Mouse (Mus musculus) MEL (cell line): Measurements from ENCODE around the gene Gm614. TPM values are rescaled to one million over a fixed set of nuclear protein-coding genes. Genes with fewer than 3 reads are reported as not detected.

Experiments used
- DNase-seq: peaks from one replicate; pipeline ENCODE4 v3.0.0; 2011; ENCODE audit warnings: low read depth, low spot score
- H3K27ac ChIP-seq: 2 replicates; pipeline ENCODE4 v1.5.1; 2012; ENCODE audit warnings: low read depth, mild to moderate bottlenecking, control low read depth, low read length, moderate library complexity; ENCODE audit not compliant: control insufficient read depth
- H3K27me3 ChIP-seq, 2 experiments: fragments of 150-350 bp in 1 of 2; sonication (generic) in 1 of 2; 2 replicates each; pipeline ENCODE4 v1.6.1; 2012; ENCODE audit warnings: low read length in 2 of 2, mild to moderate bottlenecking in 2 of 2, improper control_type of control experiment in 1 of 2, moderate library complexity in 1 of 2; ENCODE audit not compliant: insufficient read depth in 2 of 2, control insufficient read depth in 1 of 2
- H3K36me3 ChIP-seq, 2 experiments: 2 replicates each; pipeline ENCODE4 v1.6.1; 2012 to 2014; ENCODE audit warnings: low read length in 2 of 2, improper control_type of control experiment in 1 of 2, inconsistent platforms in 1 of 2, mild to moderate bottlenecking in 1 of 2; ENCODE audit not compliant: insufficient read depth in 2 of 2, control insufficient read depth in 1 of 2
- H3K4me1 ChIP-seq, 2 experiments: fragments of 150-350 bp in 1 of 2; sonication (generic) in 1 of 2; 2 replicates each; pipeline ENCODE4 v1.6.1; 2012; ENCODE audit warnings: low read length in 2 of 2, improper control_type of control experiment in 1 of 2, mild to moderate bottlenecking in 1 of 2; ENCODE audit not compliant: insufficient read depth in 2 of 2, control insufficient read depth in 1 of 2
- H3K4me3 ChIP-seq, 2 experiments: fragments of 150-350 bp in 1 of 2; sonication (generic) in 1 of 2; 2 replicates each; pipeline ENCODE4 v1.5.1; 2012; ENCODE audit warnings: low read depth in 2 of 2, low read length in 2 of 2, mild to moderate bottlenecking in 2 of 2, moderate library complexity in 2 of 2, control low read depth in 1 of 2, improper control_type of control experiment in 1 of 2; ENCODE audit not compliant: control insufficient read depth in 1 of 2, insufficient read depth in 1 of 2
- H3K79me2 ChIP-seq: 2 replicates; pipeline ENCODE4 v1.6.1; 2012; ENCODE audit warnings: mild to moderate bottlenecking, low read length, moderate library complexity; ENCODE audit not compliant: control insufficient read depth, poor library complexity, insufficient read depth
- H3K9ac ChIP-seq: 2 replicates; pipeline ENCODE4 v1.6.1; 2012; ENCODE audit warnings: low read depth, mild to moderate bottlenecking, control low read depth, low read length, moderate library complexity; ENCODE audit not compliant: control insufficient read depth, poor library complexity, severe bottlenecking
- H3K9me3 ChIP-seq: fragments of 150-350 bp; sonication (generic); replicated peaks from 2 replicates; pipeline ENCODE4 v1.6.1; 2012; ENCODE audit warnings: mild to moderate bottlenecking, low read length, improper control_type of control experiment, moderate library complexity; ENCODE audit not compliant: insufficient read depth
- CHD1 ChIP-seq: IDR thresholded peaks from 2 replicates; pipeline ENCODE4 v1.6.1; 2012; ENCODE audit warnings: low read depth, mild to moderate bottlenecking, inconsistent platforms, low read length, improper control_type of control experiment
- CTCF ChIP-seq, 3 experiments: IDR thresholded peaks in 2 of 3; conservative IDR thresholded peaks in 1 of 3; 2 replicates each; pipeline ENCODE4 v1.5.1; 2011 to 2012; ENCODE audit warnings: low read length in 3 of 3, low read depth in 2 of 3, mild to moderate bottlenecking in 2 of 3, improper control_type of control experiment in 1 of 3, inconsistent platforms in 1 of 3, mixed read lengths in 1 of 3, moderate library complexity in 1 of 3; ENCODE audit not compliant: control insufficient read depth in 1 of 3, insufficient read depth in 1 of 3, poor library complexity in 1 of 3, severe bottlenecking in 1 of 3
- E2F4 ChIP-seq: IDR thresholded peaks from 2 replicates; pipeline ENCODE4 v1.6.1; 2011; ENCODE audit warnings: low read depth, low read length, improper control_type of control experiment, borderline replicate concordance
- ELF1 ChIP-seq: IDR thresholded peaks from 2 replicates; pipeline ENCODE4 v1.6.1; 2014; ENCODE audit warnings: low read depth, mild to moderate bottlenecking, inconsistent platforms, low read length, improper control_type of control experiment, moderate library complexity
- EP300 ChIP-seq, 2 experiments: IDR thresholded peaks; 2 replicates each; pipeline ENCODE4 v1.6.1; 2011; ENCODE audit warnings: improper control_type of control experiment in 2 of 2, low read length in 2 of 2, low read depth in 1 of 2, mild to moderate bottlenecking in 1 of 2
- GATA1 ChIP-seq: IDR thresholded peaks from 2 replicates; pipeline ENCODE4 v1.6.1; 2011; ENCODE audit warnings: low read depth, low read length, improper control_type of control experiment
- KAT2A ChIP-seq: conservative IDR thresholded peaks from 2 replicates; pipeline ENCODE4 v1.6.1; 2012; ENCODE audit warnings: low read depth, low read length, improper control_type of control experiment, inconsistent platforms
- MAFK ChIP-seq: IDR thresholded peaks from 2 replicates; pipeline ENCODE4 v1.6.1; 2011; ENCODE audit warnings: low read depth, mild to moderate bottlenecking, low read length, improper control_type of control experiment, borderline replicate concordance
- MAZ ChIP-seq: IDR thresholded peaks from 2 replicates; pipeline ENCODE4 v1.6.1; 2012; ENCODE audit warnings: low read depth, mild to moderate bottlenecking, inconsistent platforms, low read length, improper control_type of control experiment
- MEF2A ChIP-seq: IDR thresholded peaks from 2 replicates; pipeline ENCODE4 v1.6.1; 2014; ENCODE audit warnings: low read depth, mild to moderate bottlenecking, inconsistent platforms, low read length, improper control_type of control experiment; ENCODE audit not compliant: poor library complexity, insufficient replicate concordance, severe bottlenecking; ENCODE audit errors: extremely low read depth
- MXI1 ChIP-seq: IDR thresholded peaks from 2 replicates; pipeline ENCODE4 v1.6.1; 2011; ENCODE audit warnings: mild to moderate bottlenecking, low read depth, low read length, improper control_type of control experiment
- MYB ChIP-seq: IDR thresholded peaks from 2 replicates; pipeline ENCODE4 v1.6.1; 2011; ENCODE audit warnings: mild to moderate bottlenecking, low read depth, low read length, improper control_type of control experiment
- MYC ChIP-seq: IDR thresholded peaks from 2 replicates; pipeline ENCODE4 v1.6.1; 2011; ENCODE audit warnings: low read depth, mild to moderate bottlenecking, low read length, improper control_type of control experiment, moderate library complexity
- NRF1 ChIP-seq: IDR thresholded peaks from 2 replicates; pipeline ENCODE4 v1.6.1; 2014; ENCODE audit warnings: low read depth, mild to moderate bottlenecking, inconsistent platforms, low read length, improper control_type of control experiment, moderate library complexity; ENCODE audit not compliant: poor library complexity, insufficient read depth, severe bottlenecking
- POLR2AphosphoS2 ChIP-seq: IDR thresholded peaks from 2 replicates; pipeline ENCODE4 v1.6.1; 2011; ENCODE audit warnings: low read length, improper control_type of control experiment
- POLR2AphosphoS5 ChIP-seq: IDR thresholded peaks from 2 replicates; pipeline ENCODE4 v1.6.1; 2012; ENCODE audit warnings: low read depth, borderline replicate concordance, mild to moderate bottlenecking, inconsistent platforms, low read length, moderate library complexity, mixed read lengths
- RAD21 ChIP-seq: IDR thresholded peaks from 2 replicates; pipeline ENCODE4 v1.6.1; 2011; ENCODE audit warnings: mild to moderate bottlenecking, low read depth, low read length, improper control_type of control experiment
- RCOR1 ChIP-seq: IDR thresholded peaks from 2 replicates; pipeline ENCODE4 v1.6.1; 2012; ENCODE audit warnings: low read depth, mild to moderate bottlenecking, inconsistent platforms, low read length, improper control_type of control experiment
- SIN3A ChIP-seq: IDR thresholded peaks from 2 replicates; pipeline ENCODE4 v1.6.1; 2012; ENCODE audit warnings: low read length, improper control_type of control experiment, inconsistent platforms
- SMC3 ChIP-seq: IDR thresholded peaks from 2 replicates; pipeline ENCODE4 v1.6.1; 2011; ENCODE audit warnings: low read depth, low read length, improper control_type of control experiment
- TAL1 ChIP-seq: IDR thresholded peaks from 2 replicates; pipeline ENCODE4 v1.6.1; 2012; ENCODE audit warnings: mild to moderate bottlenecking, inconsistent platforms, low read length, moderate library complexity, mixed read lengths
- TBP ChIP-seq: IDR thresholded peaks from 2 replicates; pipeline ENCODE4 v1.8.0; 2011; ENCODE audit warnings: low read depth, low read length, improper control_type of control experiment
- TCF12 ChIP-seq: IDR thresholded peaks from 2 replicates; pipeline ENCODE4 v1.6.1; 2014; ENCODE audit warnings: low read depth, mild to moderate bottlenecking, inconsistent platforms, low read length, improper control_type of control experiment, moderate library complexity
- UBTF ChIP-seq: IDR thresholded peaks from 2 replicates; pipeline ENCODE4 v1.6.1; 2012; ENCODE audit warnings: low read depth, mild to moderate bottlenecking, inconsistent platforms, low read length, improper control_type of control experiment, moderate library complexity, borderline replicate concordance; ENCODE audit not compliant: insufficient read depth
- USF2 ChIP-seq, 2 experiments: IDR thresholded peaks; 2 replicates each; pipeline ENCODE4 v1.6.1; 2011 to 2012; ENCODE audit warnings: improper control_type of control experiment in 2 of 2, low read length in 2 of 2, borderline replicate concordance in 1 of 2, inconsistent platforms in 1 of 2, low read depth in 1 of 2, mild to moderate bottlenecking in 1 of 2; ENCODE audit not compliant: insufficient read depth in 1 of 2
- ZC3H11A ChIP-seq: IDR thresholded peaks from 2 replicates; pipeline ENCODE4 v1.6.1; 2012; ENCODE audit warnings: low read depth, mild to moderate bottlenecking, inconsistent platforms, low read length, improper control_type of control experiment
- ZNF384 ChIP-seq: IDR thresholded peaks from 2 replicates; pipeline ENCODE4 v1.6.1; 2012; ENCODE audit warnings: low read depth, mild to moderate bottlenecking, inconsistent platforms, low read length, improper control_type of control experiment
- polyA plus RNA-seq, 2 experiments: library from polyadenylated mRNA; stranded (reverse) in 1 of 2; unstranded in 1 of 2; fragments of >175 nt in 1 of 2; fragments of >200 nt in 1 of 2; gene quantifications; 2 replicates each; pipeline versions ENCODE4 v1.2.1 to v1.2.4; 2012; ENCODE audit warnings: low replicate concordance in 2 of 2, low read depth in 1 of 2; ENCODE audit not compliant: insufficient read length in 2 of 2, insufficient read depth in 1 of 2, missing spikeins in 1 of 2
- total RNA-seq: library from RNA; depleted of rRNA; stranded (reverse); fragments of 300-350 nt; gene quantifications from 2 replicates; pipeline ENCODE4 v1.2.3, GENCODE M21; 2012

Gm614 gene
- total and polyA plus RNA-seq, 3 experiments, result not detected

DNA sequence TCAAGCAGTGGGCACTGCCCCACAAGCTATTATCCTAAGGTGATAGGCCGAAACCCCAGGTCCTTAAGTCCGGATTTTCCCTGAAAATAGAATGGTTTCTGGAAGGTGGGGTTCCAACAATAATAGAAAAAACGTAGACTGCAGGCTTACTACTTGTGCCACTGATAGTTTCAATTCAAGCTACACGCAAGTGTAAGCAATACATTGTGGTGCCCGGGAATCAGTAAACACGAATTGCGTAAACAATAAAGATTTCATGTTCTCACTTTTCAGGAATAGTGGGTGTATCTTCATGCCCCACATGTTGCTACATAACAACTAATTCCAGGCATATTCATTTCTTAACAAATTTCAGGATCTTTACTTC is 41.0 kb downstream of the Gm614 start:
- TF ChIP-seq RAD21 (no peak), RCOR1 (no peak), SMC3 (no peak), KAT2A (no peak), ZC3H11A (no peak), POLR2AphosphoS2 (no peak), MEF2A (no peak), GATA1 (no peak), MAFK (no peak), CHD1 (no peak), MYB (no peak), TAL1 (no peak), TBP (no peak), ZNF384 (no peak), CTCF (IDR thresholded peaks at IDR 0.05 in 2 of 3, conservative IDR thresholded peaks at IDR 0.05 in 1 of 3; ENCODE audit: control insufficient read depth in 1 of 3, insufficient read depth in 1 of 3, low read depth in 2 of 3, low read length in 3 of 3, poor library complexity in 1 of 3, severe bottlenecking in 1 of 3) (no peak)
- no peak overlapping the region for H3K27ac ChIP-seq

DNA sequence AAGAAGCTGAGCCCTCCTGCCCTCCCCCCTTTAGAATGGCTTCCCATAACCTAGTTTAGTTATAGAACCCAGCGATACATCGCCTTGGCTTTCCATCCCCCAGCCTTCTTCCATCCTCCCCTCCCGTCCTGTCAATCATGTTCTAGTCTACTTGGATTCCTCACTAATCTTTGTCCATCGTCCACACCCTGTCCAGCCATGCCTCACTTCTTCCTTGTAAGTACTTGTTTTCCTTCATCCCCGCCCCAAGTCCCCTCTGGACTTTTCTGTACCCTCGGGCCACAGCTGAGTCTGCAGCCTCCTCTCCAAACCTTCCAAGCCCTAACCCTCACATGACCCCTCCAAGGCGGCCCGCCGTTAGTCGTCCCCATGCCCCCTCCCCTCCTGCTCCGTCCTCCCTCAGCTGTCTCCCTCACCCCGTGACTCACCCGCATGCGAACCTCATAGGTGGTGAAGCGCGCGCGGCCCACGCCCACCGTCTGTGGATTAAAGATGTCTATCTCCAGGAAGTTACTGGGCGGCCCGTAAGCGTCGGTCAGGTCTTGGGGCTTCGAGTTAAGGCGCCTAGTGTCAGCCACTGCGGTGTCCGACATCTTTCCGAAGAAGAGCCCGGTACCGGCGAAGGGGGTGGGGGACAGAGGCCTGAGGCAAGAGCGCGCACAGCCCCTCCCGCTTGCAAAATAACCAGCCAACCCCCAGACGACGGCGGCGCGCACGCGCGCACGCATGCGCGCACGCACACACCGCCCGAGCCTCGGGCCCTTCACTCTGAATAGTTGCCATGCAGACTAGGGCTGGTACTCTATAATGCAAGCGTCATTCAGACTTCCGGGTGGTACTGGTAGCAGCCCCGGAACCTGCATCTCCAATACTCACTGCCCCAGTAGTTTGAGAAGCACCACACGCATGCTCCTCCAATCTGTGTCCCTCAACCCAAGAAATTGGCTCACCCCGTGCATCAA is 41.7 kb downstream of the Gm614 start, which contains the start of gene Snx12:
TSS of gene Snx12 (minus strand) at position 730 of the 962 bp plus-strand sequence.
- peak; percentile 90 for DNase-seq
- Histone ChIP-seq H3K27me3 (no peaks in the 10 kb centered on the region), H3K4me1 (peaks cover 0 to 3% of the 10 kb centered on the region in 2 experiments; a peak in 1 of 4 replicates), H3K36me3 (peaks cover 0 to 9% of the 10 kb centered on the region in 2 experiments; a peak in 2 of 4 replicates), H3K9ac (peak within 1 kb of the TSS; percentile 82), H3K4me3 (peak within 1 kb of the TSS; percentile 70 to 72), H3K79me2 (peaks cover 8% of the 10 kb centered on the region), H3K9me3 (no peaks in the 10 kb centered on the region), H3K27ac (peak within 1 kb of the TSS; percentile 56)
- TF ChIP-seq SMC3 (no peak), KAT2A (peak; percentile 79), MEF2A (no peak), POLR2AphosphoS5 (no peak), EP300 (IDR thresholded peaks at IDR 0.05; ENCODE audit: low read depth in 1 of 2, low read length in 2 of 2) (peak in 1 of 2 experiments; percentile 34; a peak in 1 of 4 replicates), UBTF (no peak), ELF1 (peak; percentile 89), MYC (peak; percentile 55; the same call in 1 of the 2 replicates), E2F4 (no peak), NRF1 (peak; percentile 84), MXI1 (peak; percentile 68), ZC3H11A (no peak), GATA1 (no peak), RAD21 (no peak), TCF12 (peak; percentile 37; the same call in 1 of the 2 replicates), USF2 (IDR thresholded peaks at IDR 0.05; ENCODE audit: borderline replicate concordance in 1 of 2, insufficient read depth in 1 of 2, low read depth in 1 of 2, low read length in 2 of 2) (no peak), MAFK (no peak), MAZ (peak; percentile 71; the same call in 1 of the 2 replicates), SIN3A (peak; percentile 88)

More for the DNA sequence above, 41.0 kb downstream of the Gm614 start:
- Histone ChIP-seq H3K4me1 (peaks cover 0 to 3% of the 10 kb centered on the region in 2 experiments; a peak in 1 of 4 replicates), H3K9ac (peak overlapping the region; percentile 41), H3K4me3 (peak overlapping the region; percentile 36 to 70), H3K36me3 (peaks cover 0 to 9% of the 10 kb centered on the region in 2 experiments; a peak in 2 of 4 replicates), H3K27me3 (no peaks in the 10 kb centered on the region), H3K79me2 (peaks cover 8% of the 10 kb centered on the region), H3K9me3 (no peaks in the 10 kb centered on the region)
- DNase-seq, result no peak
